Mouse (Mus musculus): ENCODE data around the gene Coro2b. TPM values are rescaled to one million over a fixed set of nuclear protein-coding genes. Genes with fewer than 3 reads are reported as not detected.

Gene Coro2b
- polyA plus RNA-seq, 1 experiment, result 2.5 TPM

DNA sequence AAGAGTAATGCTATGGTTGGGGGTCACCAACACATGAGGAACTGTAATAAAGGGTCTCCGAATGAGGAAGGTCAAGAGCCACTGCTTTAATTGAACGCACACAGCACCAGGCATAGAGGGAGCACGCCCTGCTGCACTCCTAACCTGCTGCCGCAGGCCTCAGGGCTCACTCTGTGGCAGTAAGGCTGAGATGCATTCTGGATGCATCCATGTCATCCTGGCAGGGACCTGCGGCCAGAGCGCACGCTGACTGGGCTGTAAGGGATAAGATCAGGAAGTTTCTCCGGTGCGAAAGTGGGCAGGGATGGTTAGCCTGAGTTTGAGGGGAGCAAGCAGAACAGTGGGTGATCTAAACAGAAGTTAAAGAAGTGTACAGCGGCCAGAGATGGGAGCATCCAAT is 17.5 kb downstream of the Coro2b start:
- no peak for DNase-seq (ENCODE audit: low read depth, low spot score)
- WGBS, result 94% methylated on average over 10 of the region's 10 CpGs

DNA sequence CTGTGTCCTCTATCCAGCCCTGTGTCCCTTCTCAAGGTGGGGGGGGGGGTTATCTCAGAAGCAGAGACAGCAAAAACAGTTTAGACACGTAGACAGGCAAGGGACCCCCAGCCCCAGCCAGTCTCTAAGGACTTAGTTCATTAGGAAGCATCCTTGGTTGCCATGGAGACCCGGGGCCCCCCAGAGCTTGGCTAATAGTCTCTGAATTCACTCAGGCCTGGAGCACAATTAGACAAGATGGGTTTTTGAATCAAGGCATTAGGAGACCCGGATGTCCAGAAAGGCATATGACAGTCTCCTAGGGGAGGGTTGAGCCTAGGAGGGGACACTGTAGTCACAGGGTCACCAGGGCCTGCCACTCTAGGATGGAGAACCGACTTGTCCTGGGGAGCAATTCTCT is 18.3 kb downstream of the Coro2b start:
- DNase-seq (ENCODE audit: low read depth, low spot score), result no peak
- WGBS, result 81% methylated on average over 4 of the region's 4 CpGs

DNA sequence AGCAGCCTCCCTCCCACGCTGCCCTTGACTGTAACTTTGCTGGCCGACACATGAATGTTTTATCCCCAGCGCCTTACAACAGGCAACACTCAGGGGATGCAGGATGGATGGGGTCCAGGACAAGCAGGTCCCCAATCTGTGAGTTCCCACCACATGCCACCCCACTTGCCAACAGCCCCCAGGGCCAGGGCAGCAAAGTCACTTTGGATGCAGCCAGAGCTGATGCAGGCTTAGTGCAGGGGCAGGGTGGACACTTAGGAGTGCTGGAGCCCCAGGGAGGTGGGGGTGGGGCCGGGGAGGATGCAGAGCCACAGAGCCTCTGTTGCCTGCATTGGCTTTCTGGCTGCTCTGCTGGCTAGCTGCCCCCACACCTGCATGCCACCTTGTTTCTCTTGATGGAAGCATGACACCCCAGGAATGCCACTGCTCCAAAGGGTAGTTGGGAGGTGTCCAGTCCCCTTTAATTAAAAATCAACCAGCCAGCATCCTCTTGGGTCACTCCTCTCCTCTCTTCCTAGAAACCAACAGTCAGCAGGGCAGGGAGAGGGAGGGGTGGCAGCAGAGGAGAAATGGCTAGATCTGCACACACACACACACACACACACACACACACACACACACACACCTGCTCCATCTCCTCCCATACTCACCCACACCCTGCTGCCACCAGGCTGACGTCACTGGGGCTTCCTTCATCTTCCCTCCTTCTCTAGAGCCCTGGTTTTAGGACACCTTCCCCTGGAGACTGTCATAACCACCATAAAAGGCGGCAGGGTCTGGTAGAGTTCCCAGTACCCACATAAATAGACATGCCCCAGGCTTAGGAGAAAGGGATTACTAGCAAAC is 19.5 kb downstream of the Coro2b start:
- WGBS, result 65% methylated on average over 6 of the region's 6 CpGs
- DNase-seq (ENCODE audit: low read depth, low spot score), result no peak

DNA sequence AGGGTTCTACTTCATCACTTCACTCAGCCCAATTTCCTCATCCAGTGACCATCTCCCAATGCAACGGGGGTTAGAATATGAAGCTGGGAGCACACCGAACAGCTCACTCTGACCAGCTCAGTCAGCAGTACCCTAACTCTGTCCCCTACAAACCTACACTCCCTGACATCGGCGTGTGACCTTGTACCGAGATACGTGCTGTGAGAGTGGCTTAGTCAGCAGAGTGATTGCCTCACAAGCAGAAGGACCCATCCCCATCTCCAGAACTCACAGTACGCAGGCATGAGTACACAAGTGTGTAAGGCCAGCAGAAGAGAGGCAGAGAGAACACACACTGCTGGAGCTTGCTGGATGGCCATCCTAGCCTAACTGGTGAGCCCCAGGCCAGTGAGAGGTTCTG is 21.7 kb downstream of the Coro2b start:
- WGBS, result 86% methylated on average over 7 of the region's 7 CpGs
- DNase-seq (ENCODE audit: low read depth, low spot score), result no peak

DNA sequence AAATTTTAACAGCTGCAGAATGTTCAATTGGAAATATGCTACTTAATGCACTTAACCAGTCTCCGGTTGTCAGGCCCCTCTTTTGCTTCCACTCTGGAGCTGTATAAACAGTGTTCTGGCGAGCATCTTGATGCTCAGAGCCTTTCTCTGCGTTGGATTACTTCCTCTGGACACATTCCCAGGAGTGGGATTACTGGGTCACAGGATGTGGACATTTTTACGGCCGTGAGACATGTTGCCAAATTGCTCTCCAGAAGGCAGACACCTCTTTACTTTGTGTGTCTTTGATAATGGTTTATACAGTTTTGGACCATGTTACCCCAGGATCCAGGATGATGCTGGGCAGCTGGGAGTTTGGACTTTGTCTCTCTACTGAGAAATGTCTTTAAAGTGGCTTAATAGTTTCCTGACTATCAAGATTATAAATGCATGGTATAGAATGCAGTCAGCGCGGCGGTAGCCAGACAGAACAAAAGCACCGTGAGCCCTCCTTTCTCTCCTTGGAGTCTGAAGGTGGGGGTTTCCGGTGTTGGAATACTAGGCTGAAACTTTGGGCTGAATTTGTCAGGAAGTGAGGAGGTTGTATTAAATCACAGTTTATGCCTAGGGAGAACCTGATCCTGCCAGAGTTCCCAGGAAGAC is 23.2 kb downstream of the Coro2b start:
- WGBS, result 15% methylated on average over 10 of the region's 10 CpGs
- DNase-seq (ENCODE audit: low read depth, low spot score), result no peak

DNA sequence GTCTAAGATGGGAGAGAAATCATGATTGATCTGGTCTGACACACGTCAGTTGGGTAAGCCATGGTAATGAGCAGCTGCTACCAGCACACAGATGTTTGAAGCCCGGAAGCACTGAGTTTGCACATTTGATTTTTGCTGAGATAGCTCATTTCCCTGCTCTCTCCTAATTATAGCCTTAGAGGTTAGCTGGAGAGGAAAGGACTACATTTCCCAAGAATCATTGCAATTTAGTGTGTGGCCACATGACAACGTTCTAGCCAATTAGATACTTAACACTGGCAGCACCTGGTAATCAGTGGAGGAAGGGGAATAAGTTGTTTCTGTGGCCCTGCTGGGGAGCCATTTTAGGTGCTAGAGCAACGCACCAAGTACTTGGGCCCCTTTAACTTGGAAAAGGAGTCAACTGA is 26.3 kb downstream of the Coro2b start:
- 68% methylated on average over 4 of the region's 4 CpGs for WGBS
- no peak for DNase-seq (ENCODE audit: low read depth, low spot score)

DNA sequence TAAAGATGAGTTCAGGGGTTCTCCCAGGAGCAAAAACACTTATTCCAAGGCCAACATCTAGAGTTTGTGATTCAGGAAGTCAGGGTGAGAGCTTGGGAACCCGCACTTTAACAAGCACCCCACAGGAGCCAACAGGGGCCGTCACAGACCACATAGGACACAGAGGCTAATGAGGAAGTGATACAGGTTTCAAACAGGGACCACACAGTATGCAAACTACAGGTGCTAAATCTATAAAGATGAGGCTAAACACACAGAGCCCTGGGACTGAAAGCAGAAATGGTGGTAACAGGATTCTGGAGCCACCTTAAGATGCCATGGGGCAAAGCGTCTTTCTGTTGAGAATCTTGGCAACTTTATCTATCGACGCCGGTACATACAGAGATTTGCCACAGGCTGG is 27.2 kb downstream of the Coro2b start:
- WGBS, result 73% methylated on average over 6 of the region's 6 CpGs
- no peak for DNase-seq (ENCODE audit: low read depth, low spot score)

DNA sequence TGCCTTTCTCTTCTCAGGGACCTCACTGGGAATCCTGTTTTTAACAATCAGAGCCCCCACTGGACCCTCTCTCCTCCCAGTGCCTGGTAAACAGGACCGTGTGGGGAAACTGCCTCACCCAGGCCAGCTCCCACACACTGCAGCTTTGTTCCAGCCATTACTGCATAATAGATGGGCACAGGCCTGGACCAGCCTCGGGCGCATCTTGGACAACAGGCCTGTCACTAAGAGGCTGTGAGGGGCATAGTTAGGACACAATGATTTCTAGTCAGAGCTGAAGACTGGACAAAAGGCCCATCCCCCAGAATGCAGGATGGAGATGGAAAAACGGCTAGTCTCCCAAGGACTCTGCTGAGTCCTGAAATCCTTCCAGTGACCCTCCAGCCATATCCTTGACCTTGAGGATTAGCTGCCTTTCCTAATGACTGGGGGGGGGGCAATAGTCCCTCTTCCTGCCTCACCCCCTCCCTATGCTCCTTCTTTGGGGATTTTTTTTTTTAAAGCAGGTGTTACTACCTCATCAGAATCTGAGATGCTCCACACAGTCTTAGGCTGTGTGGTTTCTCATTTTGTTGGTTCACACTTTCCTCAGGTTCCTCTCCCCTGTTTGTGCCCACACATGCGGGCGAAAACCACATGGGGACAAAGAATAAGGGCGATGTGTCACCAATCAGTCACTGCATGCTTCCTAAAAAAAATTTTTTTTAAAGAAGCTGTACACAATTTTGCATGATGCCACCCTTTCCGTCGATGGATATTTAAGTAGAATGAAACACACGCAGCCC is 27.9 kb downstream of the Coro2b start:
- no peak for DNase-seq (ENCODE audit: low read depth, low spot score)
- 87% methylated on average over 10 of the region's 10 CpGs for WGBS

DNA sequence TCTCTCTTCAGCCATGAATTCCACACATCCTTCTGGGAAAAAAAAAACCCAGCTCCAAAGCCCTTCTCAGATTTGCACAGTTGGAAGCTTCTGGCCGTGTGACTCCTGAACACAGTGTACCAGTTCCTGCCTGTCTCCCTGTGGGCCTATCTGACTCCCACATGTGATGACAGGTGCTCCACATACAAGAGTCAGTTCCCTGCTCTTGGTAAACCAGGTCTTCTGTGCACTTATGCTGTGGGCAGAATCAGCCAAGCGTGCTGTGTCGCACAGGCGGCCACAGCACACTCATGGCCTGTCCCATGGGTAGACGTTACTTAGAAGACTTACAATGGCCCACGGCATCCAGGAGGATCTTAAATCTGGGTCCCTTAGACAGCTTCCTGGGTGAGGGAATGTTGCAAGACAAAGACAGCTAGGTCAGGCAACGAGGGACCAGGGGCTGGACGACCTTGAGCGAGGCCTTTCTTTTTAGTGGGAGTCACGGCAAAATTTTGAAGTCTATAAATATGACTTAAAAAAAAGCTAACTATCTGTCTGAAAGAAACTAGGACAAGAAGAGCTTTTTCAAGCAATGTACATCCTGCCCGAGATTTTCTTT is 30.3 kb downstream of the Coro2b start:
- DNase-seq (ENCODE audit: low read depth, low spot score), result no peak
- WGBS, result 85% methylated on average over 11 of the region's 11 CpGs

DNA sequence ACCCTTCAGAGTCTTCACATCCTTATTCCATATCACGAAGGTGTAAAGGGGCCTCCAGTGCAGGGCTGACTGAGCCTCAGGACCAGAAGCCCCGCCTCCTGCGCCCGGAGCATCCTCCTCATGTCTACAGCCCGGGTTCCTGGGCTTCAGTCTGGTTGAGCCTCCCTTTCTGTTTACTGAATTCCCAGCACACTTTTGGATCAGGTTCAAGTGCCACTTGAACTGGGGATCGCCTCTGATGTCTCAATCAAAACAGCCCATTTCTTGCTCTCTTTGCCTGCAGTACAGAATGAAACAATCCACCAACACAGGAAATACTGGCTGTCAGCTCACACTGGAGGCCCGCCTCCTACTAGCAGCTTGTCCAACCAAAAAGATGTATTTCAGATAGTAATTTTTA is 32.7 kb downstream of the Coro2b start:
- WGBS, result 67% methylated on average over 7 of the region's 7 CpGs
- DNase-seq (ENCODE audit: low read depth, low spot score), result no peak

DNA sequence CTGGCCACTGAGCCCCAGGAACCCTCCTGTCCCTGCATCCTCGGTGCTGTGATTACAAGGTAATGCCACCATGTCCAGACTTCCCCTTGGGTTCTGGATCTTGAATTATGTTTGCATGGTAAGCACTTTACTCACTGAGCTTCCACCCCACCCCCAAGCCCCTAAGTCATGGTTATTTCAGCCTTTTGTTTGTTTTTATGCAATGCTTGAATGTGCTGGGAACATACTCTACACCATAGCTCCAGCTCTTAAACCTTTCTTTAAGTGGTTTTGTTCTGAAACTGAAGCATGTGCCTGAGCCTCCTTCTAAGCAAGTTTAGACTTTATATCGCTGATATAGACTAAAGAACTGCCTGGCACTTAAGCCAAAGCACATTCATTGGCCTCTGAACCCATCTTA is 34.5 kb downstream of the Coro2b start:
- no peak for DNase-seq (ENCODE audit: low read depth, low spot score)
- WGBS, result 71% methylated on average over 2 of the region's 2 CpGs

DNA sequence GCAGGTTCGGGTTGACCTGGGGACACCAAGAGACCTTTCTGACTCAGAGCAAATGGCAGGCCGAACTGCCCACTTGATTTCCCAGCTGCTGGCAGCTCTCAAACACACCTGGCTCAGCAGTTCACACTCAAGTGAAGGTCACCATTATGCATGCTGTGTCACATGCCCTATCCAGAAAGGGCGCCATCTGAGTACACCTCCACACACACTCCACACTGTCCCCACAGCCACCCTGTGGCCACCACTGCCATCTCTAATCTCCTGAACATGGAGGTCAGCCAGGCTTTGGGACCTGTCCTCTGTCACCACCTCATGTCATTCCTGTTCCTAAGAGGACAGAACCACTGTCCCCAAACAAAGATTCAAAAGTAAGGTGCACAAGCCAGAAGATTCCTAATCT is 35.3 kb downstream of the Coro2b start:
- 95% methylated on average over 3 of the region's 3 CpGs for WGBS
- DNase-seq (ENCODE audit: low read depth, low spot score), result no peak

DNA sequence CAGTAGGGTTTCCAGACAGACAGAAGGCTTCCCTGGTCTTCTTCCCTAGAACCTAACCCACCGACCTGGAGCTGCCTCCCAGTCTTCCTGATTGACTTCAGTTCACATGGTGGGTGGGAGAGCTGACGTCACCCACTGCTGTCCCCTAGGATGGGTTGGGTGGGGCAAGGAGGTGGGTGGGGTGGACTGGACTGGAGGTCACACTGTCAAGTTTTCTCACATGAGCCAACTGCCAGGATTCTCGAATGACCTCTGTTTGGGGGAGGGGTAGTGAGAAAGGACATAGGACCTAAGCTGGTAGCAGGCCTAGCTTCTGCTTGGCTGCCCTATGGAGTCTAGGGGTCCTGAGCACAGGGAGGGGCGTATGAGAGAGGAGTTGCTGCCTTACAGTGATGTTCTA is 36.8 kb downstream of the Coro2b start:
- WGBS, result 67% methylated on average over 4 of the region's 4 CpGs
- DNase-seq (ENCODE audit: low read depth, low spot score), result no peak

DNA sequence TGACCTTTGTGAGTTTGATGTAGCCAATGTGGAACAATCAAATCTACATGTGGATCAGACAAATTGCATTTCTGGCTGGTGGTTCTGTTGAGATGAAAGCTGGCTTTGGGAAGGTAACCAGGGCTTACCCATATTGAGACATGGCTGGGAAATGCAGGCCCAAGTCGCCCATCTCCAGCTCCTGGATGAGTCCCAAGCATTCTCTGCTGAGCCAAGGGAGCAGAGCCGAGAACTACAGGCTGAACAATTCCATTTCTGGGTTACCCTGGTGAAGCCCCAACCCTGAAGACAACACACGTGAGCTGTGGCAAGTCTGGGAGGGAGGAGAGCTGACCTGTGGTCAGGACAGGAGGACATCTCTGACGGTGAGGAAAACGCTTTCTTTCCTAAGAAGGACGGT is 37.9 kb downstream of the Coro2b start:
- WGBS, result 87% methylated on average over 6 of the region's 6 CpGs
- no peak for DNase-seq (ENCODE audit: low read depth, low spot score)

DNA sequence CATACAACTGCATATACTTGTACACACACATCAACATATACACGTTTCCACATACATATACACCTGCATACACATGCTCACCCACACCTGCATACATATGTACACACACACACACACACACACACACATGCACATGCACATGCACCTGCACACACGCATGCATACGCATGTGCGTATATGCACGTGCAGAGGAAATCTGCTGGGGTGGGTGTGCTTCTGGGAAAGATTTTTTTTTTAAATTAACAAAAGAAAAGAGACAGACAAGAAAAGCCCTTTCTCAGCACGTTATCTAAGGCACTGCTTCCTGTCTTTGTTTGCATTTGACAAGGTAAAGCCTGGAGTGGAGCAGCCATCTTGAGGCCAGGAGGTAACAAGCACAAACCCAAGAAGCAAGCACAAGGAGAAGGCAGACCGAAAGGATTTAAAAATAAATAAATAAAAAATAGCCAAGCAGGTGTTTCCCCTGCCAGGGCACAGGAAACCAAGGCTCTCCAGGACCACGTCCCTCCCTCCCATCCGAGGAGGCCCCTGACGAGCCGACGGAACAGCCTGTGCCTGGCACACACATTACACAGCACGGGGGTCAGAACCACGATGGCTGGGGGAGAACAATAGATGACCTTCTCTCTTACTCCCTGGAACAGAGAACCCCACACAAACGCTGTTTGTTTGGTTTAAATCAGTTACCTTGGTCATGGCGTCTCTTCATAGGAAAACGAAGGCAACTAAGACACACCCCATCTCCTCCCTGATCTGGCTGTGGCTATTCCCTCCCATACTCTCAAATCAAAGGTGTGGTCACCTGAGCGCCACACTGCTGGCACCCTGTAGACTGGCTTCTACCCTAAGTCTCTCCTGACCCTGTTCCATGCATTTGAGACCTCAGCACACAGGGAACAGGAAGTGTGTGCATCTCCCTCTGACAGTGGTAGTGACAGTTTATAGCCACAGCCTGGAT is 39.4 kb downstream of the Coro2b start:
- DNase-seq (ENCODE audit: low read depth, low spot score), result no peak
- 57% methylated on average over 18 of the region's 18 CpGs for WGBS

DNA sequence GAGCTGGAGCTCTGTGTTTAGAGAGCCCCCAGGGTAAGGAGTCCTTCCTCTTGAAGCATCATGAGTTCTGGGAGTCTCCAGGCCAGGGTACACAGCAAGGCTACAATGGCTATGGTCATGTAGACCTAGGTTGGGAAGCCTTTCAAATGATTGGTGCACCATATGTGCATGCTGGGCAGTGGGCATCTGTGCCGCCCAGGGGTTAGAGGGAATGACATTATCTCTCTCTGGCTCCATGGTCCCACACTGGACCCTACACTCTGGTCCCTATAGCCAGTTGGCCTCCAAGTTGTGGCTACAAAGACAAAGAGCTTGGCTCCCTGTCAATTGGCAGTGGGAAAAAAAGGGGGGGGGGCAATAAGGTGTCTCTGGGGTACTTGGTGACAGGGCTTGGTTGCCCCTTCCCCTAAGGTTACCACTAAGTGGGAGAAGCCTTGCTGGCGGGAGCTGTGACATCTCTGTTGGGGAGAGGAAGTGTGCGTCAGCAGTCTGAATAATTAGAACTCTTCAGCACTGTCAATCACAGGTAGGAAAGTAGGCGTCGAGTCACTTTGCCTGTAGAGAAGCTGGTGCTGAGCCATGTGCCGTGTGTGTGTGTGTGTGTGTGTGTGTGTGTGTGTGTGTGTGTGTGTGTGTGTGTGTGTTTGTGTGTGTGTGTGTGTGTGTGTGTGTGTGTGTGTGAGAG is 44.4 kb downstream of the Coro2b start:
- 79% methylated on average over 6 of the region's 6 CpGs for WGBS
- no peak for DNase-seq (ENCODE audit: low read depth, low spot score)

DNA sequence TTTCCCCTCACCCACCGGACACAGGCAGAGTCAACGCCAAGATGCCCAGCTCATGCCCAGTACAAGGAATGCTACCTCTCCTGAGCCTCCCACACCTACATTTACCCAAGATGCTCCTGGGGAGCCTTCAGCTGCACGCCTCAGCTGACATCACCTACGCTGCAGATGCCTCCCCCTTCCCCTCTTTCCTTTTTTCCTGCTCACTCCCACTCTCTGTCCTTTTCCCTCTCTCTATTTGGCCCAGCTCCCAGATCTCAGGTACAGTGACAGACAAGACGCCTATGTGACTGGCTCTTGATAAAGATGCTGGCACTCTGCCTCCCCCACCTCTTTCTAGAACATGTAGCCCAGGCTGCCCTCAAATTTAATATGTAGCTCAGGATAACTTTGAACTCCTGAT is 45.2 kb downstream of the Coro2b start:
- WGBS, result 77% methylated on average over 5 of the region's 5 CpGs
- no peak for DNase-seq (ENCODE audit: low read depth, low spot score)

DNA sequence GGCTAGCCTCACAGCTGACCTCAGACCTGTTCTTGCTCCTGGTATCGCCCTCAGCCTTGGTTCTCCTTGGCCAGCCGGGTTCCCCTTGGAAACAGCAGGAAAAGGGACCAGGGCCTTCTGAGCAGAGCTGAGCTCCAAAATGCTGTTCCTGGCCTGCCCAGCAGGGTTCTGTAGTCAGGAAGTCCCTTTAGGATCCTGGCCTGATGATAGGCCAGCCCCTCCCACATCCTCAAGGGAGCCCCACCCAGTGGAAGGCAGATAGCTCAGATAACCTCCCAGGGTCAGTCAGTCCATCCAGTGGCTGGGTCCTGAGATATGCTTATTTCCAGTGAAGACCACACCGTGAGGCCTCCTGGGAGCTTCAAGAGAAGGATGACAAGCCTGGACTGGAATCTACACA is 45.7 kb downstream of the Coro2b start:
- DNase-seq (ENCODE audit: low read depth, low spot score), result no peak

DNA sequence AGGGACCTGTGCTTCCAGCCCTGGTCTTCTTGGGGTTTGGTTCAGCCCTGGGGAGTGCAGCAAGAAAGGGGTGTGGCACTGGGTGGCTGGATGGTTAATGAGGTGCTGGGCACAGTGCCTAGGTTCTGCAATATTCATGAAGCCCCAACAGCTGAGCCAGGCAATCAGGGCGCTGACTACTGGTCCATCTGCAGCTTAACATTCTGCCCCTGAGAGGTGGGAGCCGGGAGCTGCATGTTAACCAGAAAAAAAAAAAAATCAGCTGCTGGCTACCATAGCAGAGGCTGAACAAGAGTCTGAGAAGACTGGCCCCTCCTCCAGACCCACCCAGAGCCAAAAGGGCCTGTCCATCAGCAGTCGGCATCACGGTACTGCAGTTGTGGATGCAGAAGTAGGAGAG is 52.7 kb downstream of the Coro2b start:
- DNase-seq (ENCODE audit: low read depth, low spot score), result no peak
- WGBS, result 35% methylated on average over 4 of the region's 4 CpGs

More for the DNA sequence above, 45.7 kb downstream of the Coro2b start:
- WGBS, result 56% methylated on average over 3 of the region's 3 CpGs

Measured in large intestine, adult 2 months (tissue).